Mouse (Mus musculus) testis, adult 2 months (tissue): ENCODE measurements at regions not wholly inside any gene's neighbourhood (a gene's known extent, or its start where the extent isn't known, plus 50 kb on each side); places are given as distances from the start of the nearest gene placed in this dataset.

Experiments used
- CTCF ChIP-seq: fragments of 200-500 bp; IDR thresholded peaks from 2 replicates; pipeline ENCODE4 v1.5.1; 2012; ENCODE audit warnings: low read depth, mild to moderate bottlenecking, inconsistent platforms, low read length, moderate library complexity; ENCODE audit not compliant: control insufficient read depth, insufficient read depth, insufficient replicate concordance
- POLR2A ChIP-seq: fragments of 200-500 bp; IDR thresholded peaks from 2 replicates; pipeline ENCODE4 v1.6.1; 2012; ENCODE audit warnings: low read depth, mild to moderate bottlenecking, inconsistent platforms, low read length, moderate library complexity; ENCODE audit not compliant: control insufficient read depth

DNA sequence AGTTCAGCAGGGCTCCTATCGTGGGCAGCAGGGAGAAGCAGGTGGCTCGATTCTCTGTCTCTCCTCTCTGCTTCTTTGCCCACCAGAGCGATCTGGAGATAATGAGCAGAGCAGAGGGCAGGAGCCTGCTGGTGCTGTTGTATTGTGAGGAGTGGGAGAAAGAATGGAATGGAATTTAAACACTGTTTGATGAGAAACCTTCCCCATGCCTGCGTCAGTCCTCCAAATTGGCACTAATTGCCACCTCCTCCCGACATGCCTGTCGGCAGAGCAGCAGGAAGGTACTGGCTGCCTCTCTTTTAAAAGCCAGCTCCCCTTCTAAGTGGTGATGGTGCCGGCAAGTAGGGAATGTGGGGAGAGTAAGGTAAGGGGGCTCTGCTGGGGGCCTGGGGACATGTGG is 139.2 kb upstream of the Podxl start:
- TF ChIP-seq CTCF (no peak), POLR2A (no peak)
